Mouse (Mus musculus) heart, embryonic 10.5 days (tissue): ENCODE measurements around the gene Ptpdc1. TPM values are rescaled to one million over a fixed set of nuclear protein-coding genes. Genes with fewer than 3 reads are reported as not detected.

Experiments used
- DNase-seq: peaks from one replicate; pipeline ENCODE4 v3.0.0-alpha.2; 2017; ENCODE audit warnings: low spot score
- H3K27ac ChIP-seq: fragments of 300-500 bp; sonication (generic); 2 replicates; pipeline ENCODE4 v1.5.1; 2016; ENCODE audit warnings: mild to moderate bottlenecking
- H3K27me3 ChIP-seq: fragments of 300-500 bp; sonication (generic); 2 replicates; pipeline ENCODE4 v1.6.1; 2016; ENCODE audit warnings: mild to moderate bottlenecking; ENCODE audit not compliant: poor library complexity, insufficient read depth, severe bottlenecking
- H3K36me3 ChIP-seq: fragments of 300-500 bp; sonication (generic); 2 replicates; pipeline ENCODE4 v1.6.1; 2016; ENCODE audit warnings: mild to moderate bottlenecking, moderate library complexity
- H3K4me1 ChIP-seq: fragments of 300-500 bp; sonication (generic); 2 replicates; pipeline ENCODE4 v1.6.1; 2016; ENCODE audit warnings: mild to moderate bottlenecking
- H3K4me3 ChIP-seq: fragments of 300-500 bp; sonication (generic); 2 replicates; pipeline ENCODE4 v1.5.1; 2016; ENCODE audit warnings: mild to moderate bottlenecking, moderate library complexity
- H3K9me3 ChIP-seq: fragments of 300-500 bp; sonication (generic); 2 replicates; pipeline ENCODE4 v1.6.1; 2016; ENCODE audit warnings: mild to moderate bottlenecking, moderate library complexity
- WGBS: fragments of 180-500 bp; shearing (Covaris S2); methylation state at CpG from one replicate; pipeline ENCODE4 v1.1.7; 2016; 5-methylcytosine and 5-hydroxymethylcytosine counted together
- polyA plus RNA-seq: library from polyadenylated mRNA; unstranded; fragments of >200 nt; fragmentation: Nextera tagmentation; extraction: Ambion mirVana; gene quantifications from 2 replicates; pipeline ENCODE4 v1.2.1, GENCODE M21; 2016

Ptpdc1 gene
- polyA plus RNA-seq, result 5.1 and 7.0 TPM in 2 replicates

GRCm38 (mm10) chr13:48625433-48626184 lies at the start of gene Ptpdc1:
Gene Ptpdc1, minus strand, starts transcription at chr13:48625664.
- H3K36me3 ChIP-seq, result no peaks in the 10 kb centered on the region
- H3K4me1 ChIP-seq, result peaks cover 7% of the 10 kb centered on the region; the same call in 1 of the 2 replicates
- no peaks in the 10 kb centered on the region for H3K9me3 ChIP-seq
- peak within 1 kb of the TSS; percentile 92 for H3K27ac ChIP-seq
- peaks cover 6% of the 10 kb centered on the region; the same call in 1 of the 2 replicates for H3K27me3 ChIP-seq
- DNase-seq, result peak; percentile 95
- 2% methylated on average over 76 of the region's 76 CpGs for WGBS
- H3K4me3 ChIP-seq, result peak within 1 kb of the TSS; percentile 79

DNA sequence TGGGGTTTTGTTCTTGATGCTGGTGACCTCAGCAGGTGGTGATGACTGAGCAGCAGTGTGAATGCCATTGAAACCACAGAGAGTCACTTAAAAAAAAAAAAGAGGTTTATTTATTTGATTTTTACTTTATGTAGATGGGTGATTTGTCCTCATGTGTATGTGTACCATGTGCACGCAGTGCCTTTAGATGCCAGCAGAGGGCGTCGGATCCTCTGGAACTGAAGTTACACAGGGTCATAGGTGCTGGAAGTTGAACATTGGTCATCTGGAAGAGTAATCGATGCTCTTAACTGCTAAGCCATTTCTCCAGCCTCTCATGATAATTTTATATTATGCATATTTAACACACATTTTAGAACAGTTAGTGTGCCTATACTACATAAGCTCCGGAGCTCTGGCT lies 49.1 kb upstream of the Ptpdc1 start:
- peaks cover 8% of the 10 kb centered on the region for H3K4me1 ChIP-seq
- peaks cover 94% of the 10 kb centered on the region for H3K27me3 ChIP-seq
- WGBS, result 78% methylated on average over 5 of the region's 5 CpGs

GRCm38 (mm10) chr13:48672312-48672840 lies 46.9 kb upstream of the Ptpdc1 start:
- H3K9me3 ChIP-seq, result no peaks in the 10 kb centered on the region
- H3K4me1 ChIP-seq, result peaks cover 23% of the 10 kb centered on the region
- DNase-seq, result no peak
- H3K4me3 ChIP-seq, result peak overlapping the region; percentile 51
- no peaks in the 10 kb centered on the region for H3K36me3 ChIP-seq
- WGBS, result 2% methylated on average over 24 of the region's 24 CpGs
- H3K27ac ChIP-seq, result peak overlapping the region; percentile 42; the same call in 1 of the 2 replicates
- peaks cover 96% of the 10 kb centered on the region for H3K27me3 ChIP-seq

More for the DNA sequence above, 49.1 kb upstream of the Ptpdc1 start:
- H3K9me3 ChIP-seq, result no peaks in the 10 kb centered on the region
- no peak overlapping the region for H3K4me3 ChIP-seq
- DNase-seq, result no peak
- H3K36me3 ChIP-seq, result no peaks in the 10 kb centered on the region
- H3K27ac ChIP-seq, result no peak overlapping the region

GRCm38 (mm10) chr13:48668976-48669534 lies 43.6 kb upstream of the Ptpdc1 start:
- Histone ChIP-seq H3K9me3 (no peaks in the 10 kb centered on the region), H3K4me1 (peaks cover 40% of the 10 kb centered on the region), H3K27me3 (peaks cover 100% of the 10 kb centered on the region), H3K36me3 (no peaks in the 10 kb centered on the region), H3K4me3 (peak overlapping the region; percentile 55), H3K27ac (peak overlapping the region; percentile 26)
- under 1% methylated on average over 34 of the region's 34 CpGs for WGBS
- DNase-seq, result no peak

- 1% methylated on average over 33 of the region's 33 CpGs for WGBS
- H3K27ac ChIP-seq, result peak overlapping the region; percentile 26; the same call in 1 of the 2 replicates
- H3K4me1 ChIP-seq, result peaks cover 44% of the 10 kb centered on the region
- H3K4me3 ChIP-seq, result peak overlapping the region; percentile 55
- no peaks in the 10 kb centered on the region for H3K9me3 ChIP-seq
- no peaks in the 10 kb centered on the region for H3K36me3 ChIP-seq
- DNase-seq, result no peak
- peaks cover 100% of the 10 kb centered on the region for H3K27me3 ChIP-seq
Observed at GRCm38 (mm10) chr13:48668091-48668975, 42.9 kb upstream of the Ptpdc1 start.

DNA sequence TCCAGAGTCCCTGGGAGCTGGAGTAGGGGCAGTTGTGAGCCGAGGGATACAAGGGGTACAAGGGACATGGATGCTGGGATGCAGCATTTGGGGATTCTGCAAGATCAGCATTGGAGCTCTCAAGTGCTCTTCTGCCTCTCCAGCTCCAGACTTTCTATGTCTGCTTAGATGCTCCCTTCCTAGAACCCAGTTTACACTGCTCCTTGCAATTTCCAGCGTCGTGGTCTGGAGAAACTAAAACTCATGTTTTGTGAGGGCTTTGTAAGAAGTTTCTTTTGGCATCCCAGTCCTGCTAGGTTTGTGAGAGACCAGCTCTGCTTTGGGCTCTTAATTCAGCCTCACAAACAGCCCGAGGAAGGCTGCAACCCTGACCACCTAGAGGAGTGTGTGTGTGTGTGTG lies 42.0 kb upstream of the Ptpdc1 start:
- Histone ChIP-seq H3K4me3 (no peak overlapping the region), H3K36me3 (no peaks in the 10 kb centered on the region), H3K4me1 (peaks cover 48% of the 10 kb centered on the region), H3K27ac (no peak overlapping the region), H3K27me3 (peaks cover 100% of the 10 kb centered on the region), H3K9me3 (no peaks in the 10 kb centered on the region)
- no peak for DNase-seq
- WGBS, result 10% methylated on average over 4 of the region's 4 CpGs

DNA sequence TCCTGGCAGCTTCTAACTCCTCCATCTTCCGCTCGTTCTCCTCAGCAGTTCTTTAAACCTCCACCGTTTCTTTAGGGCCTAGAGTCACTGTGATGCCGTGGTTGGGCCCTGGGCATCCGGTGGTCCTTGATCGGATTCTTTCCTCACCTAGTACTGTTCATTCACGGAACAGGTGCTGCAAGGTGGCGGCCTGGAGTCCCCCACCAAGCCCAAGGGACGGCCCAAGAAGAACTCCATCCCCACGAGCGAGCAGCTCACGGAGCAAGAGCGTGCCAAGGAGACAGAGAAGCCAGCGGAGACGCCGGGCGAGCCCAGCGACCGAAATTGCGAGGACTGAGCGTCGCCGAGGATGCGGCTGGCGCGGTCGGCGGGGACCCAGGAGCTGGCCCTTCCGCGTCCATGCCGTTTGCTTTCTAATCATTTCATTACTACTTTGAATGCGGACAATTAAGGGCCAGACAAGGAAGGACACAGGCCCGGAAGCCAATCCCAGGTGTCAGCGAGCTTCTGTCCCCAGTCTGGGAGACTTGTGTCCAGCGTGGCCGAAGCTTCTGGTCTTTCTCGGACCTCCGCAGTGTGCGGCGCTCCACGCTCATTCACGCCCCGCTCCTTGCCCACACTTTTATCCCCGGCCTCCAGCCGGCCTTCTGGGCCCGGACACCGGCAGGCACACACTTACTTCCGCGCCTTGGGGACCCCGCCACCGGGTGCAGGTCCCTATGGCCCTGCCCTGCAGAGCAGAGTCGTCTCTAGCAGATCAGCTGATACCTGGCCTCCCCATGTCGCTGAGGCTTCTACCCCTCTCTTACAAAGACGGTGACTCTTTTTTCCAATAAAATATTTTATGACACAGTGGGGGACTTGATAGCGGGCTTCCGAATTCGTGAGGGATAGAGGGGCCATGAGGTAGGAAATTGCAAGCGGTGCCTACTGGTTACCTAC lies 40.5 kb upstream of the Ptpdc1 start:
- H3K27me3 ChIP-seq, result peaks cover 100% of the 10 kb centered on the region
- no peaks in the 10 kb centered on the region for H3K36me3 ChIP-seq
- no peaks in the 10 kb centered on the region for H3K9me3 ChIP-seq
- DNase-seq, result no peak
- H3K4me3 ChIP-seq, result peak overlapping the region; percentile 32
- H3K4me1 ChIP-seq, result peaks cover 50% of the 10 kb centered on the region
- no peak overlapping the region for H3K27ac ChIP-seq
- WGBS, result 3% methylated on average over 58 of the region's 58 CpGs

GRCm38 (mm10) chr13:48664916-48665655 lies 39.6 kb upstream of the Ptpdc1 start:
- H3K4me1 ChIP-seq, result peaks cover 55% of the 10 kb centered on the region
- peaks cover 100% of the 10 kb centered on the region for H3K27me3 ChIP-seq
- H3K4me3 ChIP-seq, result peak overlapping the region; percentile 32; the same call in 1 of the 2 replicates
- DNase-seq, result no peak
- no peaks in the 10 kb centered on the region for H3K36me3 ChIP-seq
- H3K27ac ChIP-seq, result 0 out of 2 replicates have a peak overlapping the region, but pooled peaks have one; percentile 26
- no peaks in the 10 kb centered on the region for H3K9me3 ChIP-seq
- 2% methylated on average over 39 of the region's 39 CpGs for WGBS

DNA sequence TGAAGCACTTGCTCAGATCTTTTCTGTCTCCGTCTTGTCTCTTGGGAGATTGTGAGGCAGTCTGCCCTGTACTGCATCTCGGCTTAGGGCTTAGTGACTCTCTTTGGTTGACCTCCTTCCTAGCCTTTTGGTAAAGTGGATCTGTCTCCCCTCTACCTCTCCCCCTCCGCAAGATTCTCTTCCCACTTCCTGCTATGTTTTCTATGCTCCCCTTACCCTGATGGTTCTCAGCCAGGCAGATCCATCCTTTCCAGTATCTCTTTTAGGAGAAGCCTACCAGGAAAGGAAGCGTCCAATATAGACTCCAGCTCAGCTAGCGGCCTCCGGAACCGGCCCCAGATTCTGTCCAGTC lies 38.5 kb upstream of the Ptpdc1 start:
- 8% methylated on average over 7 of the region's 7 CpGs for WGBS
- Histone ChIP-seq H3K9me3 (no peaks in the 10 kb centered on the region), H3K4me3 (peak overlapping the region; percentile 62), H3K4me1 (peaks cover 55% of the 10 kb centered on the region), H3K36me3 (no peaks in the 10 kb centered on the region), H3K27ac (no peak overlapping the region), H3K27me3 (peaks cover 100% of the 10 kb centered on the region)
- no peak for DNase-seq

DNA sequence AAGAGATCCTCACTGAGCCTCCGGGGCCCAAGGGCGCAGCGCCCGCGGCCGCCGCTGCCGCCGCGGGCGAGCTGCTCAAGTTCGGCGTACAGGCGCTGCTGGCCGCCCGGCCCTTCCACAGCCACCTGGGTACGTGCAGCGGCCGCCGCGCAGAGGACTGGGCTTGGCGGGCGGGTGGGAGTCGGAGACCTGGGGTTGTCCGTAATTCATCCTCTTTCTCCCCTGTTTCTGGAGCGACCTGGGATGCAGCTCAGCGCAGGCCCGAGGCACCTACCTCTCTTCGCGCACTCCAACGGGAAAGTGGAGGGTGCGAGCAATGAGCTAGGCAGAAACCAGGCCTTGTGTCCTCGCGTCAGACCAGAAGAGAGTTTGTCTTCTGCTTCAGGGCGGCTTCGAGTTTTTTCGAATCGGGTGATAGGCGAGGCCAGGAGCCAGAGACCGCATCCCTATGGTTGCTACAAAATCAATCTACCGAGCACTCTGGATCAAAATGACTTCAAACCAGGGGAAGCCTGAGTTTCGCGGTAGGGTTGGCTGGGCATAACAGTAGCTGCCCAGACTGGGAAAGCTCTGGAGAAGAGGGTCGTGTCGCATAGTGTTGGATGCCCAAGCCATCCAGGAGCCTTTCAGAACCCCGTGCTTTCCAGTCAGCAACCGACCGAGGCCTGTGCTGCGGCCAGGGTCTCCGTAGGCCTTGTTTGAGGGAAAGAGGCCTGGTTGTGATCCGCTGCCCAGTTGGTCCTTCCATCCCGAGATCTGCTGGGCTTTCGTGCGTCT lies 37.9 kb upstream of the Ptpdc1 start:
- 3% methylated on average over 54 of the region's 54 CpGs for WGBS
- H3K4me1 ChIP-seq, result peaks cover 55% of the 10 kb centered on the region
- no peaks in the 10 kb centered on the region for H3K9me3 ChIP-seq
- no peak for DNase-seq
- peaks cover 100% of the 10 kb centered on the region for H3K27me3 ChIP-seq
- H3K4me3 ChIP-seq, result peak overlapping the region; percentile 62
- H3K27ac ChIP-seq, result peak overlapping the region; percentile 69
- H3K36me3 ChIP-seq, result no peaks in the 10 kb centered on the region
